Mouse (Mus musculus): ENCODE results near the gene Gast.

Gast gene

GRCm38 (mm10) chr11:100362209-100362978, 28.2 kb downstream of the Gast start:
- DNase-seq (ENCODE audit: low spot score), result peak; percentile 75

- peak; percentile 20 for DNase-seq (ENCODE audit: low spot score)
Measured at GRCm38 (mm10) chr11:100362979-100363562, 28.9 kb downstream of the Gast start.

DNA sequence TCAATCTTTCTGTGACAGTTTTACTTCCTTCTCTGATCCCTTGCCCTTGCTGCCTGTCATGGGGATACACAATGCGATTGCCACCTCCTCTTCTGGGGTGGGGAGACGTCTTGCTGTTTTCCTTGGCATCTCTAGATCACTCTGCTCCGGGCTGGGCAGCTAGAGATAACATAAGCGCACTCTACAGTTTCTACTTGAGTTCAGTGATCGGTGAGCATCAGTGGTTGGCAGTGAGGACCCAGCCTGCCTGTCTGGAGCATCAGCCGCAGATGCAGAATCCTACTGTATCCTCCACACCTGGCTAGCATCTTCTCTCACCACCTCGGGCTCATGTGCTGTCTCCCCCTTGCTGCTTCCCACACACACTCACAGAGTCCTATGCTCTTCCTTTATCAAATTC, 34.9 kb downstream of the Gast start:
- DNase-seq (ENCODE audit: low spot score), result no peak

GRCm38 (mm10) chr11:100369822-100370221, 35.6 kb downstream of the Gast start:
- no peak for DNase-seq (ENCODE audit: low spot score)

- DNase-seq (ENCODE audit: low spot score), result no peak
Measured at GRCm38 (mm10) chr11:100371981-100372558, 37.9 kb downstream of the Gast start.

- no peak for DNase-seq (ENCODE audit: low spot score)
Measured at GRCm38 (mm10) chr11:100375127-100375526, 40.9 kb downstream of the Gast start.

GRCm38 (mm10) chr11:100376005-100376404, 41.8 kb downstream of the Gast start:
- DNase-seq (ENCODE audit: low spot score), result no peak

GRCm38 (mm10) chr11:100376746-100377389, 42.7 kb downstream of the Gast start:
- no peak for DNase-seq (ENCODE audit: low spot score)

GRCm38 (mm10) chr11:100377989-100378388, 43.8 kb downstream of the Gast start:
- DNase-seq (ENCODE audit: low spot score), result no peak

- no peak for DNase-seq (ENCODE audit: low spot score)
Measured at GRCm38 (mm10) chr11:100378446-100378845, 44.2 kb downstream of the Gast start.

GRCm38 (mm10) chr11:100379311-100379710, 45.1 kb downstream of the Gast start:
- no peak for DNase-seq (ENCODE audit: low spot score)

DNA sequence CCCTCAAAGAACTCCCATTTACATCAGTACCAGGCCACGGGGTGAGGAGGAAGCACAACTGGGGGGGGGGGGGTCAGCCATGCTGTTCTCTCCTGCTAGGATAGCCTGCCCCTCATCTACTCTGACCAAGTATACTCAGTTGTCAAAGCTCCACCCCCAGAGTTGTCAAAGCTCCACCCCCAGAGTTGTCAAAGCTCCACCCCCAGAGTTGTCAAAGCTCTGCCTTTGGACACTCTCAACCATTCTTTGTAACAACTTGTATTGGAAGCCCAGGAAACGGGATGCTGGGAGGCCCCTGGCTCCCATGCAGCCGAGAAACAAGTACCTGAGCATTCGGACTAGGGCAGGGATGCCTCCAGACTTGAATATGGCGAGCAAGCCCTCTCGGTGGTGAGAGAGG, 48.5 kb downstream of the Gast start:
- DNase-seq (ENCODE audit: low spot score), result no peak

DNA sequence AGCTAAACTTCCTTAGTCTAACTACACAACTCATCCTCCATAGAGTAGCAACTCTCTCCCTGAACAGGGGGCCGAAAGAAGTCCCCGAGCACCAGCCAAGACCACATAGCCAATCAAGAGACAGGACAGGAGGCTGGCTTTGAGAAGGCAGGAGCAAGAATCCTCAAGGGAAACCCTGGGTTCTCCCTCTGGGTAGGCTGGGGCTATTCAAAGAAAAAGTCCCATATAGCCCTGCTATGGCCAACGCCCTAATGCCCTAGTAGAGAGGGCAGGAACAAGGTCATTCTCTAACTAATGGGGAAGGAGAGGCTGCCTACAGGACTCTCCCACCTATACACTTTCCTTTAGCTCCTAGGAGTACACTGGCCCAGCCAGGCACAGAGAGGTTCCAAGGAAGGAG, 50.8 kb downstream of the Gast start:
- DNase-seq (ENCODE audit: low spot score), result no peak

DNA sequence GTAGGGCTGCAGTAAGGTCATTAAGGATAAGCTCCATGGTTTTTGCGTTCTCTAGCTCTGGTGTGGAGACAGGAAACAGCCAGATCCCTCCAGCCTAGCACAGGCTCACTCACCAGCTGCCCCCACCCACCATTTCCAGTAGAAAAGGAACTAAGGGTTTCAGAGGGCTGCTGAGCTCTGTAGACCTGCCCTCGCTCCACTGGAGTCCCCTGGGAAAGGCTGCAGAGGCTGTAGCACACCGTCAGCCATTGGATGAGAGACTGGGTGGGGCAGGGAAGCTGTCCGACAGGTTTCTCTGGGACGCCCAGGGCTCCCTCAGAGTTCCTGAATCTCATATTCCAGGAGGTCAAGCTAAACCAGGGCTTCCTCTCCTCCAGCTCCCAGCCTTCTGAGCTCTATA, 52.4 kb downstream of the Gast start:
- no peak for DNase-seq (ENCODE audit: low spot score)

Data from layer of hippocampus, adult 9-10 months (tissue).